Mouse (Mus musculus) kidney, embryonic 16.5 days (tissue): ENCODE measurements around the gene Wipf1. TPM values are rescaled to one million over a fixed set of nuclear protein-coding genes. Genes with fewer than 3 reads are reported as not detected.
A peak's percentile ranks its signal among the peaks of the same experiment; 100 is the strongest.
"Not testable (repeated sequence)": the region's sequence is repeated elsewhere in the genome, so short reads cannot be mapped to it uniquely, and the experiment has no call there.

ENCODE experiments used
- ATAC-seq: fragments of 200-750 bp; cut with Nextera tagmentation; 2 replicates; pipeline ENCODE4 v1.8.0; 2017; ENCODE audit warnings: moderate TSS enrichment; ENCODE audit not compliant: low FRiP score, low TSS enrichment
- H3K27ac ChIP-seq: fragments of 300-500 bp; sonication (generic); 2 replicates; pipeline ENCODE4 v1.5.1; 2014; ENCODE audit warnings: low read length
- H3K27me3 ChIP-seq: fragments of 300-500 bp; sonication (generic); 2 replicates; pipeline ENCODE4 v1.6.1; 2014; ENCODE audit warnings: low read length, control low read depth, mixed read lengths; ENCODE audit not compliant: insufficient read depth
- H3K36me3 ChIP-seq: fragments of 300-500 bp; sonication (generic); 2 replicates; pipeline ENCODE4 v1.6.1; 2014; ENCODE audit warnings: low read length, control low read depth, mixed read lengths; ENCODE audit not compliant: insufficient read depth
- H3K4me1 ChIP-seq: fragments of 300-500 bp; sonication (generic); 2 replicates; pipeline ENCODE4 v1.6.1; 2014; ENCODE audit warnings: low read length, control low read depth, mixed read lengths; ENCODE audit not compliant: insufficient read depth
- H3K4me2 ChIP-seq: fragments of 300-500 bp; sonication (generic); replicated peaks from 2 replicates; pipeline ENCODE4 v1.6.1; 2014; ENCODE audit warnings: low read depth, low read length
- H3K4me3 ChIP-seq: fragments of 300-500 bp; sonication (generic); 2 replicates; pipeline ENCODE4 v1.5.1; 2014; ENCODE audit warnings: mild to moderate bottlenecking, low read length
- H3K9ac ChIP-seq: fragments of 300-500 bp; sonication (generic); replicated peaks from 2 replicates; pipeline ENCODE4 v1.6.1; 2014; ENCODE audit warnings: low read length
- H3K9me3 ChIP-seq: fragments of 300-500 bp; sonication (generic); 2 replicates; pipeline ENCODE4 v1.6.1; 2016; ENCODE audit warnings: low read length, control low read depth
- WGBS: fragments of 180-500 bp; shearing (Covaris S2); extraction: QIAGEN DNeasy Blood & Tissue Kit; methylation state at CpG from one replicate; pipeline ENCODE4 v1.1.7; 2014; 5-methylcytosine and 5-hydroxymethylcytosine counted together
- polyA plus RNA-seq: library from polyadenylated mRNA; unstranded; fragments of >200 nt; fragmentation: Nextera tagmentation; extraction: Ambion mirVana; gene quantifications from 2 replicates; pipeline ENCODE4 v1.2.1, GENCODE M21; 2015

Gene Wipf1
- polyA plus RNA-seq, 1 experiment from 2014 or later, result 8.6 TPM

DNA sequence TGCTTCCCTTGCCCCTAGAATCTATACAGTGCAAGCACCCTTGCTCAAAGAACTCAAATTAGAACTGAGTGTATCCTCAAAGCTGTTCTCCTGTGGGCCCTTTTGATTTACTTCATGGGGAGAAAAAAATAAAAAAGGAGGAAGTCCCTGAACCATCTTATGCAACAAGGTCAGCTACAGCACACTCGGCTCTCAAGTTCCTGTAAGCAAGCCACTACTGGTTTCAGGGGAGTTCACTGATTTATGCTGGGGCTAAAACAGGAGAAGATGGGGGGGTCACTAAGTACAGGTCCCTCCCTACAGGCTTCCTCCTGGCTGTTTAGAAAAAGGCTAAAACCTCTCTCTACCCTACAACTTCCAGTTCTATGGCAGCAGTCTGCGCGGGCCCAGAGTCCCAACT, 17.5 kb downstream of the Wipf1 start:
- Histone ChIP-seq H3K27me3 (no peaks in the 10 kb centered on the region), H3K27ac (0 out of 2 replicates have a peak overlapping the region, but pooled peaks have one; percentile 3), H3K4me2 (no peak overlapping the region), H3K4me1 (peaks cover 15% of the 10 kb centered on the region; the same call in 1 of the 2 replicates), H3K9ac (no peak overlapping the region), H3K36me3 (no peaks in the 10 kb centered on the region), H3K9me3 (no peaks in the 10 kb centered on the region), H3K4me3 (no peak overlapping the region)
- no peak for ATAC-seq
- WGBS, result 55% methylated on average over 3 of the region's 3 CpGs

DNA sequence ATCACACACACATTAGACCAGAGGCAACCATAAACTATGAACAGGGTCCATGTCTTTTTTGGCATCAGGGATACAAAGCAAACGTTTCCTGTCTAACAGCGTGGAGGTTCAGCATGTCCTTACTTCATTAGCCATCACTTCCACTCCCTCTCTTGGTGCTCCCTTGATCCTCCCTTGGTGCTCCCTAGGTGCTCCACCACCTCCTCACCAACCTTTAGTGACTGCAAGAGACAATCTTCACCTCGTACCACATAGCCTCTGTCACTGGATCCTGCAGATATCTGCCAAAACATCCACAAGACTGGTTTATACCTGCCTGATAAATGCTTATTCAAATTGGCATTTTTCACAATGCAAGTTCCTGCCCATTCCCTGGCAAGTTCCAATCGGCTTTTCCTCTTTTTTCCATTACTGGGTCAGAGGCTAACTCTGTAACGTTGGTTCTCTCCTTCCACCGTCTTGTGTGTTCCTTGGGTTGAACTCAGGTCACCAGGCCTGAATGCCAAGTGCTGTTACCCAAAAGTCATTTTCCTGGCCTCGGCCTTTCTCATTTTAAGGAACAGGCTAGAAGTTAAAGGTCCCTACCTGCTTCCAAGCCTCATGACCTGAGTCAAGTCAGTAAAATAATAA, 18.7 kb downstream of the Wipf1 start:
- Histone ChIP-seq H3K4me1 (peaks cover 15% of the 10 kb centered on the region; the same call in 1 of the 2 replicates), H3K9ac (no peak overlapping the region), H3K4me2 (no peak overlapping the region), H3K27ac (no peak overlapping the region), H3K4me3 (no peak overlapping the region), H3K36me3 (no peaks in the 10 kb centered on the region), H3K9me3 (no peaks in the 10 kb centered on the region), H3K27me3 (no peaks in the 10 kb centered on the region)
- ATAC-seq, result no peak
- WGBS, result 74% methylated on average over 7 of the region's 7 CpGs

DNA sequence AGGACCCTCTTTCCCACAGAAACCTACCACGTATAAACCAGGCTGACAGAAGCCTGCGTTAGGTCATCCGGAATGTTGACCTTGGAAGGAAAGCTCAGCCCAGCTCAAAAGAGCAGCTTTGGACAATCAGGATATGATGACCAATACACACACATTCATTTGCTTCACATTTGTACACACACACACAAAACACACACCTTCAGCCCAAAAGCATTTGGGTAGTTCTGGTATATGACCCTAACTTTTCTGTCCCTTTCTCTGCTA, 19.6 kb downstream of the Wipf1 start:
- H3K4me2 ChIP-seq, result no peak overlapping the region

DNA sequence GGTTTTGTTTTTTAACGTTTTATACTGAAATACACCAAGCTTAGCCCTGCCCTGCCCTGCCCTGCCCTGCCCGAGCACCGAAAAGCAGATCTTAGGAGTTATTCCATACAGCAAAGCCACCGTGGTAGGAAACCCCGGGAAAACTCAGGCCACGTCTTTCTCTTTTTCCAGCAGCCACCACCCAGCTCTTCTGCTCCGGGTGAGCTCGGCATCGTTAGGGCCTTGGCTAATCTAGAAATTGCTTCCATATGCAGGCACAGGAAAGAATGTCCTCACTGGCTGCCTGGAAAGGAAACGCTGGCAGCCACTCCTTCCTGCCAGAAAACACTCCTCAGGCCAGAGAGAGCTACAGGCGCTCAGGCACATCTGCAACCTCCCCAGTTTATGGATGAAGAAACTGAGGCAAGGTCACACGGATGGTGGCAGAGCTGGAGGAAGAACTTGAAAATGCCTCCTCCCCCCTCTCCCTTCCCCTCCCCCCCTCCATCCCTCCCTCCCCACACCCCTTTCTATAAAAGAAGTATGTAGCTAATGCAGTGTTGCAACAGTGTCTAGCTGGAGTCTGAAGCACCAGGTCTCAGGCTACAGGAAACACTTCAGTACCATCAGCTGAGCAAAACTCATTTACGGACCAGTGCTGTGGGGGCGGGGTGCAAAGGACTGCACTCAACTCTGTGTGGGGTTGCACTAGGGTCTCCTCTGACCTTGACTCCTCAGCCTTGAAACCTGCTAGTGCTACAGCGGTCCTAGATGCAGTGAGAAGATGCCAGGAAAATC, 20.1 kb downstream of the Wipf1 start:
- no peak overlapping the region for H3K9ac ChIP-seq
- H3K27ac ChIP-seq, result peak overlapping the region; percentile 65; the same call in 1 of the 2 replicates
- ATAC-seq, result no peak

More for the DNA sequence above, 19.6 kb downstream of the Wipf1 start:
- Histone ChIP-seq H3K27ac (peak overlapping the region; percentile 65; the same call in 1 of the 2 replicates), H3K9me3 (no peaks in the 10 kb centered on the region), H3K36me3 (no peaks in the 10 kb centered on the region), H3K4me3 (no peak overlapping the region), H3K4me1 (peaks cover 15% of the 10 kb centered on the region; the same call in 1 of the 2 replicates), H3K27me3 (no peaks in the 10 kb centered on the region), H3K9ac (no peak overlapping the region)
- no peak for ATAC-seq
- 44% methylated on average over 3 of the region's 3 CpGs for WGBS

DNA sequence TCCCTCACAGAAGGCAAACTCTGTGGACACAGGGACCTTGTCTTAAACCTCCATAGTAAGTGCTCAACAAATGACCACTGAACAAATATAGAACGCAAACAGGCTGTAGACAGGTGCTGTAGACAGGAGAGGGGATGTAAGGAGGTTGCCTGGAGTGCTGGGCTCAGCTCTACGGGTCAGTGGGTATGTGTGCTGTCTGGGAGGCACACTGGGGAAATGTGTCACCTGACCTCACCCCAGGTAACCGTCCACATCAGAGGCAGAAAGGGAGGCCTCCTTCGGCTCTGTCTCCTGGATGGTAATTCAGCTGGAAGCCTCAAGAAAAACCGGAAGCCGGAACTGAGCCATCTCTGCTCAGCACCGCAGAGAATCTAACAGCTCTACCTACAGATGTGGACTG, 21.6 kb downstream of the Wipf1 start:
- ATAC-seq, result no peak
- Histone ChIP-seq H3K9ac (no peak overlapping the region), H3K4me2 (no peak overlapping the region), H3K4me3 (no peak overlapping the region), H3K27ac (no peak overlapping the region), H3K4me1 (peaks cover 15% of the 10 kb centered on the region; the same call in 1 of the 2 replicates), H3K9me3 (no peaks in the 10 kb centered on the region), H3K27me3 (no peaks in the 10 kb centered on the region), H3K36me3 (no peaks in the 10 kb centered on the region)
- WGBS, result 61% methylated on average over 7 of the region's 7 CpGs

More for the DNA sequence above, 20.1 kb downstream of the Wipf1 start:
- Histone ChIP-seq H3K4me3 (no peak overlapping the region), H3K27me3 (no peaks in the 10 kb centered on the region), H3K4me1 (peaks cover 15% of the 10 kb centered on the region; the same call in 1 of the 2 replicates), H3K4me2 (no peak overlapping the region; the same call in 1 of the 2 replicates), H3K36me3 (no peaks in the 10 kb centered on the region), H3K9me3 (no peaks in the 10 kb centered on the region)
- 65% methylated on average over 15 of the region's 15 CpGs for WGBS

DNA sequence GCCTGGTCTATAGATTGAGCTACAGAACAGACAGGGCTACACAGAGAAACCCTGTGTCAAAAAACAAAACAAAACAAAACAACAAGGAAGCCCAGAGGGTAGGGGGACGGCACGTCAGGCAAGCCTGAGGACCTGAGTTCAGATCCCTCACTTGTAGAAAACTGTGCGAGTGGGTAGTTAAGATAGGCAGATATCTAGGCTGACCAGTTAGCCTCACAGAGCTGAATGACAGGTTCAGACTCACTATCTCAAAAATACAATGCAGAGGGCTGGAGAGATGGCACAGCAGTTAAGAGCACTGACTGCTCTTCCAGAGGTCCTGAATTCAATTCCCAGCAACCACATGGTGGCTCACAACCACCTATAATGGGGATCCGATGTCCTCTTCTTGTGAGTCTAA, 23.2 kb downstream of the Wipf1 start:
- not testable (repeated sequence) for H3K36me3 ChIP-seq, H3K27me3 ChIP-seq, H3K9ac ChIP-seq, H3K4me3 ChIP-seq, ATAC-seq, H3K4me2 ChIP-seq, H3K9me3 ChIP-seq, H3K27ac ChIP-seq
- 86% methylated on average over 4 of the region's 4 CpGs for WGBS
- peaks cover 11% of the 10 kb centered on the region; the same call in 1 of the 2 replicates for H3K4me1 ChIP-seq

DNA sequence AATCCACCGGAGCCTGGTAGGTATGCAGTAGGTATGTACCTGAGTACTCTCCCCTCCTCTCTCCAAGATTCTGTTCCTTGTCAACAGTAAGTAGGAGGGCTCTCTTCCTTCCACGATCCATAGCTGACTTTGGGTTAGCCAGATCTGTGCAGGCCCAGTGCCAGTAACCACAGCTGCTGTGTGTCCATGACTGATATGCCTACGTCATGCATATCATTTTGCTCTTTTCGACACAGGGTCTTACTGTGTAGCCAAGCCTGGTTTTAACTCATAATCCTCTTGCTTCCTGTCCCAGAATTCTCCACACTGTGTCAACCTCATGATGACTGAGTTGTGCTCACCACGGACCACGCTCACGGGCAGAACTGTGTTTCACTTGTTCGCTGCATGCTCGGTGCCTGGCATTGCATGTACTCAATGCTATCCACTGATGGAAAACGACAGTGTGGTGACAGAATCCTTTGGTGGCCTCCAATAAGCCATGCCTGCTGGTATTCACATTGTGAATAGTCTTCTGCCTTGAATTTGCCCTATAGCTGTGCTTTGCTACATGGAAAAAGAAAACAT, 26.6 kb downstream of the Wipf1 start:
- no peak overlapping the region for H3K4me3 ChIP-seq
- peaks cover 3% of the 10 kb centered on the region; the same call in 1 of the 2 replicates for H3K4me1 ChIP-seq
- 0 out of 2 replicates have a peak, but pooled peaks cover 6% of the 10 kb centered on the region for H3K36me3 ChIP-seq
- H3K9me3 ChIP-seq, result no peaks in the 10 kb centered on the region
- peak; percentile 49; the same call in 1 of the 2 replicates for ATAC-seq
- H3K4me2 ChIP-seq, result no peak overlapping the region
- 81% methylated on average over 10 of the region's 10 CpGs for WGBS
- H3K27ac ChIP-seq, result no peak overlapping the region
- no peak overlapping the region for H3K9ac ChIP-seq
- H3K27me3 ChIP-seq, result no peaks in the 10 kb centered on the region

DNA sequence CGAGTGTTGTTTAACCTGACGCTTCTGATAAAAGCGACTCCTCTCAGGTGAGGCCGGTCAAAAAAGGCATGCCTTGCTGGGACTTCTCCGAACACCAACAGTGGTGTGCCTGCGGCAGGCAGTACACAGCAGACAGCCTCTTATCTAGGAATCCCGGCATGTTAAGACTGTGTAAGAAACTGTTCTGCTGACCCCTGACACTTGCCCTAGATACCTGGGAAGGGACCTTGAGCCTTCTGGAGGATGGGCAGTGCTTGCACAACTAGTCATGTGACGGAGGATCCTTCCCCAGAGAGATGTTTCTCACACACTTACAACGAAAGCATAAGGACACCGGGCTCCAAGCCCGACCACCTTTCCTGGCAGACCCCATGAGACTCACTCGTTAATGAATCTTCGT, 28.7 kb downstream of the Wipf1 start:
- ATAC-seq, result no peak
- Histone ChIP-seq H3K4me3 (no peak overlapping the region), H3K9me3 (no peaks in the 10 kb centered on the region), H3K4me1 (peaks cover 9% of the 10 kb centered on the region), H3K9ac (no peak overlapping the region), H3K36me3 (0 out of 2 replicates have a peak, but pooled peaks cover 6% of the 10 kb centered on the region), H3K4me2 (no peak overlapping the region), H3K27ac (no peak overlapping the region), H3K27me3 (no peaks in the 10 kb centered on the region)
- WGBS, result 84% methylated on average over 13 of the region's 13 CpGs

DNA sequence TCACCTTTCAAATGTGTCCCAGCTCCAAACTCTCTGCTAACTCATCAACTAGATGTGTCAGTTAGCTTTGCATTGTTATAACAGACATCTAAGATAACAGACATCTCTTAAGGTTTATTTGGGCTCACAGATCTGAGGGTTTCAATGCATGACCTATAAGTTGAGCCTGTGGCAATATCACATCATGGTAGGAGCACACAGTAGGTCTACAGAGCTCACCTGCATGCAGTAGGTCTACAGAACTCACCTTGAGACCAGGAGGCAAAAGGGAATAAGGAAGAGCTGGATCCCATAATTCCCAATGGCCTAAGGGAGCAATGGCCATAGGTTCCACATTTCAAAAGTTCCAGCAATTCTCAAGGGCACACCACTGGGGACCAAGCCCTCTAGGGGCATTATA, 31.2 kb downstream of the Wipf1 start:
- ATAC-seq, result no peak
- H3K4me3 ChIP-seq, result no peak overlapping the region
- no peak overlapping the region for H3K27ac ChIP-seq
- H3K4me2 ChIP-seq, result no peak overlapping the region
- H3K4me1 ChIP-seq, result peaks cover 19% of the 10 kb centered on the region
- H3K27me3 ChIP-seq, result no peaks in the 10 kb centered on the region
- H3K36me3 ChIP-seq, result 0 out of 2 replicates have a peak, but pooled peaks cover 6% of the 10 kb centered on the region
- H3K9ac ChIP-seq, result no peak overlapping the region
- no peaks in the 10 kb centered on the region for H3K9me3 ChIP-seq

DNA sequence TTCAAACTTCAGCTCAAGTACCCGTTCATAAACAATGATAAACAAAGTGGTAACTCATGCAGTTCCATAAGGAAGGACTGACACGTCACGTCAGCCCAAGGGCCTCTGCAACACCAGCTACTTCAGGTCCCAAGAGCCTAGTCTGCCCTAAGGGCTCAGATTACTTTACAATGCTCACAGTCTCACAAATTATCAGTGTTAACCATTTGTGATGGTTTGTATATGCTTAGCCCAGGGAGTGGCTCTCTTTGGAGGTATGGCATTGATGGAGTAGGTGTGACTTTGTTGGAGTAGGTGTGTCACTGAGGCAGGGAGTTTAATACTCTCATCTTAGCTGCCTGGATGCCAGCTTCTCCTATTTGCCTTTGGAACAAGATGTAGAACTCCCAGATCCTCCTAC, 32.0 kb downstream of the Wipf1 start:
- peaks cover 19% of the 10 kb centered on the region for H3K4me1 ChIP-seq
- H3K9me3 ChIP-seq, result no peaks in the 10 kb centered on the region
- H3K4me2 ChIP-seq, result no peak overlapping the region
- H3K9ac ChIP-seq, result no peak overlapping the region
- 0 out of 2 replicates have a peak, but pooled peaks cover 6% of the 10 kb centered on the region for H3K36me3 ChIP-seq
- H3K27me3 ChIP-seq, result no peaks in the 10 kb centered on the region
- WGBS, result 64% methylated on average over 3 of the region's 3 CpGs
- H3K4me3 ChIP-seq, result no peak overlapping the region
- no peak overlapping the region for H3K27ac ChIP-seq
- ATAC-seq, result no peak
